Mouse (Mus musculus): ENCODE measurements around the gene Slc9a6.

Slc9a6 gene

DNA sequence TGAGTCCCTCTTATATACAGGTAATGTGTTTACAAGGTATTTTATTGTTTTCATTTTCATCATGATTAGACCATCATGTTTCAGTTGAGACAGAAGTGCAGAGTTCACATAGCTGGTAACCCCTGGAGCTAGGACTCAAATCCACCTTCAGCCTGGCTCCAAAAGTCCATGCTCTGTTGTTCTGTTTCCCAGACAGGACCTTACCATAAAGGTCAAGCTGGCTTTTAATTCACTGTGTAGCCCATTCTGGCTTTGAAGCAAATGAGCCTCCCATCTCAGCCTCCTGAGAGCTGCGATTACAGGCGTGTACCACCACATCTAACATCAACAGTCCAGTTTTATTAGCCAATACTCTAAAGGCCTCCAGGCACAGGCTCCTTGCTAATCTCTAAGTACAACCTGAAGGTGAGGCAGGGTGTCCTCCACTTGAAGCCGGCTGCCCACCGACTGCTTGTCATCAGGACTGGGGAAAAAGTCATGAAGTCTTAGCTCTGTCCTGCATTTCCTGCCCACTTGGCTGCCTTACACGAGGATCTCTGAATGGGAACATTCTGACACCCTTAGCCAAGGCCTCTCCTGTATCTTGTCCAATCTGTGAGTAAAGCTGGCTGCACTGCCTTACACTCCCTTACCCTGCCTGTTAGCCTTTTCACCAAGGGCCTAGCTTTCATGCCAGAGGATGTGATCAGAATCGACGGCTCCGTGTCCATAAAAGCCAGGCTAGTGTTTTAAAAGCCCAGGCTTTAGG lies 55.8 kb downstream of the Slc9a6 start:
- DNase-seq (ENCODE audit: low read depth in 1 of 2, low spot score in 2 of 2) = no peak

DNA sequence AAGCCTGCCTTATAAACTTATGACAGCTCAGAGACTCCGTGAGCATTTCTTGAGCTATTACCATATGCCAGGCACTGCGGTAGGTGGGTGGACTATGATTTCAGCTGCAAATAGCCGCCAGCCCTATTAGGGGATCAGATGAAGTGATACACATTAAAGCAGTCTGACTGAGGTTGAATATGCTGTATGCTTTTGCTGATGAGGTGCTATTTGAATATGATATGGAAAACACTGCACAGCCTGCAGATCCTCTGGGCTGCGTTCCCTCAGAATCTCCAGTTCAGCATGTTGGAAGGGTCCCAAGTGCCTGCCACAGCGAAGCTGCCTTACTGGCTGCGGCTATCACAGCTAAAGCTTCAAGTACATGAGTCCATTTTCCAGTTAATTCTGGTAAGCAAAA lies 57.7 kb downstream of the Slc9a6 start:
- no peak for DNase-seq (ENCODE audit: low read depth in 1 of 2, low spot score in 2 of 2)

DNA sequence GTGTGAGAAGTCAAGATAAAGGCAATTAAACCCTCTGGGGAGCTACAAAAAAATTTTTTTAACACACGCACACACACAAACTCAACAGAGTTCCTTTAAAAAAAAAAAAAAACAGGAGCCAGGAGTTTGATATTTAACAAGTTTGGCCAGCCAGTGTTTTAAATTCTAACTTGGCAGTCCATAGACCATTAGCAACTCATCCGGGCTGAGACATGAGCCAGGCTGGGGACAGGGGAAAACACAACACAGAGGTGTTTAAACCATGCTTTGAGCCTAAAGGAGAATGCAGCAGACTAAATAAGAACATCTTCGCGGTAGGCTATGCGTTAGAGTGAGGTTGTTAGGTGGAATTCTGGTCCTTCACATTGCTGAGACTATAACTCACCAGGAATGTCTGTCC lies 58.5 kb downstream of the Slc9a6 start:
- no peak for DNase-seq (ENCODE audit: low read depth in 1 of 2, low spot score in 2 of 2)

DNA sequence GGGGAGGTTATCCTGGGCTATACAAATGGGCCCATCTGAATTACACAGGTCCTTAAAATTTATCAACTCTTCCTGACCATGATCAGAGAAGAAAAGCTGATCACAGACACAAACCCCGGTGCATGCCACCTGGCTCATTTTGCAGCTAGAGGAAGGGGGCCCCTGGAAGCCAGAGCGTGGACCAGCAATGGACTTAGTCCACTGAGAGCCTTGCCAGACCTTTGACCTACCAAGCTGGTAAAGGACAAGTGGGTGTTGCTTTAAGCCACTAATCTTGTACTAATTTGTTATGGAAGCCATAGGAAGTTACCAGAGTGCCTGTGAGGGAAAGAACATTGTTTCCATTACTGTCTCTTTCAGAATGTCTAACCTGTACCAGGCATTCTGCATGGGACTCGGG lies 58.9 kb downstream of the Slc9a6 start:
- no peak for DNase-seq (ENCODE audit: low read depth in 1 of 2, low spot score in 2 of 2)

DNA sequence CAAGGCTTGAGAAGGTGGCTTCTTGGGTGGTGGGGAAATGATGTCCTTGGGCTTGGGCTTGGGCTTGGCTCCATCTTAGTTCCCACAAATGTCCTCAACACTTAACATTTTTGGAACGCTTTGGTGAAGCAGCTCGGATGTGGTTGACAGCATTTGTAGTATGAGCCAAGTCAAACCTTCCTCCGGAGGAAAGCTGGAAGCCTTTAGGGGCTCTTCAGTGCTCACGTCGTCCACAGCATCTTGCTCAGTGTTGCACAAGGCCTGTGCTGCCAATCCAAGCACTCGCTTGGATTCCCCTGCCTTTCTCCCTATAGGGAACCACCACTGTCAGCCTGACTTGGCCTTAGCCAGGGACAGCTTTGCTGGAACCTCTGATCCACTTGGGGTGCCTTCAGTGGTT lies 66.0 kb downstream of the Slc9a6 start:
- DNase-seq (ENCODE audit: low read depth in 1 of 2, low spot score in 2 of 2) = no peak

DNA sequence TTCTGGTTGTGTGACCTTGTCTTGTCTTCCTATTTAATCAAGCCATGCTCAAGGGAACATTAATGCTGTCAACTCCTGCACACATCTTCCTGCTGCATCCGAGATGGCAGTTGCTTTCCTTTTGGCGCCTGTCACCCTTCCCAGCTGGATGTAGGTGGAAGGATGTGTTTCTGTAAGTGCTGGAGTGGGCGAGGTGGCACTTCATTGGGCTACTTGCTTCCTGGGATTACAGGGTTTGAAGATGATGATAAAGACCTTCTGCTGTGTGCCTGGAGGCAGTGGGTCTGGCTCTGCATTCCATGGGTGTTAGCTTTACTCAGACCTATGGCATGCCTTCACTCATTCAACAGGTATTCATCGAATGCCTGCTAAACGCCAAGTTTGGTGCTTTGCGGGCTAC lies 68.2 kb downstream of the Slc9a6 start:
- DNase-seq (ENCODE audit: low read depth in 1 of 2, low spot score in 2 of 2) = no peak

DNA sequence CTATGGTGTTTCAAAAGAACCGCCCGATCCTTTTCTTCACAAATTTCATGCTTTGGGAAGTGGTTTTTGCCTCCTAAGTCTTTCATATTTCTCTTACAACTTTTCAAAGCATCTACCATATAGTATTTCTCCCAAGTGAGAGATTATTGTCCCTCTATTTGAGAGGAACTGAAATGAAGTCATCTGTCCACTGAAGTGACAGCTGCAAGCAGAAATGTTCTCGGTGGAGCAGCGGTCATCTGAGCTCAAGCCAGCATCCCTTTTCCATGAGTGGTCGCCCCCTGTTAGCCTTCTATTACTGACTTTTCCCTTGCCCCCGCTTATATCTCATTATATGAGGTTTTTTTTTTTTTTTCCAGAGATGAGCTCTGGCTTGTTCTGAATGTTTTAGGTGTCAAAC lies 69.5 kb downstream of the Slc9a6 start:
- no peak for DNase-seq (ENCODE audit: low read depth in 1 of 2, low spot score in 2 of 2)

DNA sequence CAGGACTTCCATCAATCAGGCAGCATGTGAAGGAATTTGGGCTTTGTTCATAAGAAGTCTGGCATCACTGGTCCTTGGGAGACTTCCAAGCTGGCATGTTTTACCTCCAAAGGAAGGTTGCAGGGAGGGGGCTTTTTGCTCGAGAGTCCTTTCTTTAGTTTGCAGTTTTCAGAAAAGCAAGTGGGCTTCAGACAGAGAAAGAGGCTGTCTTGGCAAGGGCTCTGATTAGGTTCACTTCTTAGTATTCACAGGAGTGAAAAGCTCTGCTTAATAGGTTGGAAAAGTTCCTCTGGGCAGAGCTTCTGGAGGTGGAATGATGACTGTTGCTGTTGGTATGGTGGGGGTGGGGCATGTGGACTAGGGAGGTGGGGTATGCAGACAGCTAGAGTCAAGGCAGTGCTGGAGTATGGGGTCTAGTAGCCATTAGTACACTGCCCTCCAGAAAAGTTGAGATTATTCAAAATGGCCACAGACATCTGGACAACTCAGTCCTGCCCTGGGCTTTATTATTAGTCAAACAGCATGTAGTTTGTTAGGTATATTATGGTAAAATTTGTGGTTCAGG lies 72.7 kb downstream of the Slc9a6 start:
- no peak for DNase-seq (ENCODE audit: low read depth in 1 of 2, low spot score in 2 of 2)

DNA sequence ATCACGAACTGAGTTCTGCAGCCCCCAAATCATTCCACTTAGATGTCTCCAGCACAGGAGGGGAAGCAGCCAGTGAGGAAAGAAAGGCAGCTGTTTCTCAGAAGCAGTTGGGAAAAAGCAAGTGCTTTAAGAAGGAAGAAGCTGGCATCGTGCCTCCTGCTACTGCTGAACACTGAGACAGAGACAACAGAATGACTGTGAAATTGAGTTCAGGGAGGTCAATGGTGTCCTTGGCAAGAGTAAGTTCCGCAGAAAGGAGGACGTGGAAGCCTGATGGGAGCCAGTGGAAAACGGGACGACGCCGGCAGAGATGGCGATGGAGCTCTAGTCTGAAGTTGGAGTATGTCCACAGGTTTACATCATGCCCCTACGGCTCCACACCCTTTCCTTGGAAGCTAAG lies 74.0 kb downstream of the Slc9a6 start:
- DNase-seq (ENCODE audit: low read depth in 1 of 2, low spot score in 2 of 2) = no peak

DNA sequence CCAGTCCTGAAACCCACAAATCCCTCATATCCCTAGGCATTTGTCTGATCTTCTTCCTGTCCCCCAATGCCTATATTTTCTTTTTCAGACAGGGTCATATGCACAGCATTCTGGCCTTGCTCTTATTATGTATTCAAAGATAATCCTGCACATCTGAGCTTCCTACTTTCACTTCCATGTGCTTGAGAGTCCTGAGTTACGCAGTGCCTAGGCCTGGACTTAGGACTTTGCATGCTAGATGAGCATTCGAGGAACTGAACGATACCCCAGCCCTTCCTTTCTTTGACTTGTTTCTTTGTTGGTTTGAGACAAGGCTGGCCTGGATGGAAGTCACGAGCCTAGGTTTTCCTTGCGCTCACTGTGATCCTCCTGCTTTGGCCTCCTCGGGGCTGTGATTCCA lies 83.0 kb downstream of the Slc9a6 start:
- DNase-seq (ENCODE audit: low read depth in 1 of 2, low spot score in 2 of 2) = no peak

DNA sequence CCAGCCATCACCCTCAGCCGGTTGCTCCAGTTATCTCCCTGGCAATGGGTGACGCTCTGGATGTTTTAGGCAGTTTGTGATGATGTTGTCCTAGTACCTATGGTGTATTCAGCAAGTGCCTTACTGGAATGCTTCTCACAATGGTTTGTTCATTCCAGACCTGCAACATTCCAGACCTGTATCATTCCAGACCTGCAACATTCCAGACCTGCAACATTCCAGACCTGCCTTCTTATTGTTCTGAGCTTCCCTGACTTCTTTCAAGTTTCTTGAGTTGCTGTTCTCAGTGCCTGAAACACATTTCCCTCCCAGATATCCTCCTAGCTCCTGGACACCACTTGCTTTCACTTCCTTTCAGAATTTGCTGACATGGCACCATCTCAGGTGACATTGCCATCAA lies 85.0 kb downstream of the Slc9a6 start:
- no peak for DNase-seq (ENCODE audit: low read depth in 1 of 2, low spot score in 2 of 2)

DNA sequence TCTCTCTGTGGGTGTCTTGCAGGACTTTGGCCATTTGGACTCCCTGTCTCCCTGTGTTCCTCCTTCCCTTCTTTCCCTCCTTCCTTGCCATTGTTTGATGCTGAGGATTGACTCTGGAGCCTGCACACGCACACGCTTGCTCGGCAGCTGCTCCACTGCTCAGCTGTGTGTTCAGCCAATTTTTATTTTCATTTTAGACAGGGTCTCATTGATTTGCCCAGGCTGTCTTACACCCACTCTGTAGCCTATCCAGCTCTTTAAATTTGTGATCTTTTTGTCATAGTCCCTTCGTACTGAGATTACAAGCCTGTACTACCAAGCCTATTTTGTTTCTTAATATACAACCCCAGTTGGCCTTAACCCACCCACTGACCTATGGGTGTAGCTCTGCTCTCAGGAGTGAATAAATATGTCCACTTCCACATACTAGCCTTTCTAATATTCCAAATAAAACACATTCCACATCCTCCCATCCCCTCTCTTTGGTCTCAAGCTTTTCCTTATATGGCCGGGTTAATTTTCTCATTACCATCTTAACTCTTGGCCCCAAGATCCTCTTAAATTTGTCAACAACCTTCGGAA lies 87.7 kb downstream of the Slc9a6 start:
- no peak for DNase-seq (ENCODE audit: low read depth in 1 of 2, low spot score in 2 of 2)

DNA sequence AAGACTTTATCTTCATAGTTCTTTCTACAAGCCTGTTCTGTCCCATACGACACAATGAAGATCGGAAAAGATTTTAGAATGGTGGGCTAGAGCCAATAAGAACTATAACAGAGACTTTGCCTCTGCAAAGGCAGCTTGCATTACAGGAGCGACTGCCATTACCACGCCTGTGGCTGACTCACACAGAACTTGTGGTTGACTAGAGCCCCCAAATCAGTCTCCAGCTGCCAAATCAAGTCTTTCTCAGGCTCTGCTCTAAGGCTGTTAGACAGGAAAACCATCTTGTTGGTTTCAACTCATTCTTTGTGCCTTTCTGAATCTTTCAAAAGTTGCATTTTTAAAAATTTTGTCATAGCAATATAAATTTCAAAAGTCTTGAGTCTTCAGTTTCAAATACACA lies 88.3 kb downstream of the Slc9a6 start:
- no peak for DNase-seq (ENCODE audit: low read depth in 1 of 2, low spot score in 2 of 2)

DNA sequence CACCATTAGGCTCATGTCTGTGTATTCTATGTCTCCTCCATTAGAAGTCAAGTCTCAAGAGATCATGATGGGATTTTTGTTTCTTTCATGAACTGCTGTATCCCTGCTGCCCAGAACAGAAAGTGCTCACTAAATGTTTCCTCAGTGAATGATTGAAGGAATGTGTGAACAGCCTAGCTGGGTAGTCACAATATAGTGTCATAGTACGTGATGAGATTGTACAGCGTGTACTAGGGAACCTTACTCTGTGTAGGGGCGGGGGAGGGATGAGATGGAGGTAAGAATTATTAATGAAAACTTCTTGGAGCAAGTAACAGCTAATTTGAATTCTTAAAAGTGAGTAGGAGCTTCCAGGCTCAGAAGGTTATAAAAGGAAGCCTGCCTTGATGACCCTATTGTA lies 91.7 kb downstream of the Slc9a6 start:
- no peak for DNase-seq (ENCODE audit: low read depth in 1 of 2, low spot score in 2 of 2)

DNA sequence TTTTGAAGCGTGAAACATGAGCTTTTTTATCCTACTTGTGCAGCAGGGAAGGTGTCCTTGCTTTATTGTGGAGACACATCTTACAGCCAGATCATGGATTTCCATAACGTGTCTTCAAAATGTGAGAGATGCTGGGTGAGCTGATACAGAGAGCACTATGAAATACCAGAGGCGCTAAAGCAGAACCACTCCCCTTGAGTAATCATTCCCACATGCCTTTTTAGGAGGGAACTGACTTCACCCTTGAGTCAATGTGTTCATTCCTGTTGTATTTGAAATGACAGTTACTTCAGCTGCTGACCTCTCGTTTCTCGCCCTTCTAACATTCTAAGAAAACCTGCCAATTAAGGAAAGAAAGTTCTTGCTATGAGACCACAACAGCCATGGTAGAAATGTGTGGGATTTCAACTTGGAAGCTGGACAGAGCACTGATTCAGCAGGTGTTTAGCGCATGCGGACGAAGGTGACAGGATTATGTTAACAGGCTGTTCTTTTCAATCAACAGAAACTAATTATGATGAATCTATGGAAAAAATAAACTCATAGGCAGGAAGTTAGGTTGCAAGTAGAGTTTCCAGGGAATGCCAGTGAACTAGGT lies 94.5 kb downstream of the Slc9a6 start:
- no peak for DNase-seq (ENCODE audit: low read depth in 1 of 2, low spot score in 2 of 2)

DNA sequence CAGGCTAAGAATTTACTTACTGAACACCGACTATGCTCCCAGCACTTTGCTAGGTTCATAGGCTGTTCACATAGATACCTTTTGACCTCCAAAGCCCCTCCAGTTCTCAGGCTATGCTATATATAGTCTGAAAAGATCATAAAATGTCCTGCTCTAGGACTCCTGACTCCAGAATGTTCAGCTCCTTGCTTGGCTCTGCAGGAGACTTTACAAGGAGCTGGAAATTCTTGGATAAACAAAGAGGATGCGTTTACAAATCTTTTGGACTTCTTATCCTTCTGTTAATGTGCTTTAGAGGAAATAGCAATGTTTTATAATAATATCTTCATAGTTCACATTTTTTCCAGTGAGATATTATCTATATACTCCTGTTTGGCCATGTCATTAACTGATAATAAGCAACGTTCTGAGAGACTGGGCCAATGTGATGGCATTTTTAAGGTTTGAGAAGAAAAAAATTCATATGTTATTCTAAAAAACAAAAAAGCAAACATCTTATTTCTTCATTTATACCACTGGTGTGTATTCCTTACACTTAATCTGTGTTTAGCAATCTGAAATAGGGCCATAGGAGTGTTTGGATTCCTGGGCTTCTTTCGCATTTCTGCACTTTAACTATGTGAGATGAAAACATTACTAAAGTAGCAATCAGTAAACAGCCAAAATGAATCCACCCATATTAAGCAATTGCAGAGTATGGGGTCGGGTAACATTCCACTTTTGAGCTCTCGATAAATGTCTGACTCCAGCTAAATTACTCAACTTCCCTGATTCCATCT lies 99.2 kb downstream of the Slc9a6 start:
- no peak for DNase-seq (ENCODE audit: low read depth in 1 of 2, low spot score in 2 of 2)

DNA sequence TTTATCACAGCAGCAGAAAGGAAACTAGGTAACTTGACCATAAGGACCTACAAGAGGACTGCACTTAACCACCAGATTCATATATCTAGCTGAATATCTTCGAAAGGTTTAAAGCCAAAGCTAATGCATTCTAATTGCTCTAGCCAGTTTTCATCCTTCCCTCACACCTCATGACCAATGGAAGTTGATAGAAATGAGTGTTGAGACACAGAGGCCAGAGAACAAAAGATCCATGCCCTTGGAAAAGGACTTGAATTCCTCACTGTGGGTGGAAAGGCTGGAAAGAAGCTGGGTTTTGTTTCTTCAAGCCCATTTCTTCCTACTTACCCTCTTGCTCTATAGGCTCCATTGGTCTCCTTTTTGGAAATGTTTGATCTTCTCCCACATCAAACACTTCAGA lies 101.0 kb downstream of the Slc9a6 start:
- DNase-seq (ENCODE audit: low read depth in 1 of 2, low spot score in 2 of 2) = no peak

DNA sequence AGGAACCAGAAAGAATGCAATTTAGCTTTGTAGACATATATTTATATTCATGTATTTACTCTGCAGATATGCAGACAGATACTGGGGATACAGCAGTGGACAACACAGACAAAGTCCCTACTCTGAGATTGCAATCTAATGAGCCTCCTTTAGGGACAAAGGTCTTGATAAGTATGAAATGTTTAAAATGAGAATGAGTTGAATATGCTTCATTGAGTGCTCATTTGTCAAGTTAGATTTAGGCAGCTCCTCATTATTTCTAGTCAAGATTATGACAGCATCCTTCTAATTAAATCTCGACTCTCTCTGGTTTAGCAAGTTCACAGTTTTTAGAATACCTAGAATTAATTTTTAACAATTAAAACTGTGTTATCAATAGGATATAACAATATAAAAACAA lies 103.1 kb downstream of the Slc9a6 start:
- no peak for DNase-seq (ENCODE audit: low read depth in 1 of 2, low spot score in 2 of 2)

Measured in monocyte, adult 2 months (primary cell).